Mouse (Mus musculus) ES-E14 (cell line): Measurements from ENCODE around the gene Galnt17. TPM values are rescaled to one million over a fixed set of nuclear protein-coding genes. Genes with fewer than 3 reads are reported as not detected.

Experiments used
- DNase-seq: peaks from one replicate; pipeline ENCODE4 v3.0.0-alpha.2; 2013; ENCODE audit warnings: low read depth, low spot score
- H3K27ac ChIP-seq: 2 replicates; pipeline ENCODE4 v1.5.1; 2012; ENCODE audit warnings: low read depth, mild to moderate bottlenecking, low read length, moderate library complexity, mixed read lengths; ENCODE audit not compliant: poor library complexity, insufficient read depth, severe bottlenecking
- H3K36me3 ChIP-seq: 2 replicates; pipeline ENCODE4 v1.6.1; 2012; ENCODE audit warnings: mild to moderate bottlenecking, low read length, moderate library complexity, mixed read lengths; ENCODE audit not compliant: control insufficient read depth, poor library complexity, insufficient read depth, severe bottlenecking
- H3K4me1 ChIP-seq, 2 experiments: fragments of 150-350 bp in 1 of 2; sonication (generic) in 1 of 2; 2 replicates each; pipeline ENCODE4 v1.6.1; 2012; ENCODE audit warnings: low read length in 2 of 2, mild to moderate bottlenecking in 1 of 2, mixed read lengths in 1 of 2; ENCODE audit not compliant: control insufficient read depth in 2 of 2, insufficient read depth in 2 of 2, poor library complexity in 1 of 2
- H3K4me3 ChIP-seq, 2 experiments: fragments of 150-350 bp in 1 of 2; sonication (generic) in 1 of 2; 2 replicates each; pipeline ENCODE4 v1.5.1; 2012; ENCODE audit warnings: low read length in 2 of 2, low read depth in 1 of 2, mild to moderate bottlenecking in 1 of 2, mixed read lengths in 1 of 2; ENCODE audit not compliant: insufficient read depth in 1 of 2, poor library complexity in 1 of 2, severe bottlenecking in 1 of 2
- H3K9ac ChIP-seq: 2 replicates; pipeline ENCODE4 v1.6.1; 2012; ENCODE audit warnings: low read depth, mild to moderate bottlenecking, low read length, mixed read lengths; ENCODE audit not compliant: poor library complexity, insufficient read depth, severe bottlenecking
- H3K9me3 ChIP-seq: fragments of 150-350 bp; sonication (generic); 2 replicates; pipeline ENCODE4 v1.6.1; 2012; ENCODE audit warnings: low read depth, mild to moderate bottlenecking, low read length; ENCODE audit not compliant: control insufficient read depth, insufficient read depth
- CHD2 ChIP-seq: IDR thresholded peaks from 2 replicates; pipeline ENCODE4 v1.6.1; 2014; ENCODE audit warnings: mild to moderate bottlenecking, low read depth, low read length, inconsistent platforms
- HCFC1 ChIP-seq: IDR thresholded peaks from 2 replicates; pipeline ENCODE4 v1.6.1; 2012; ENCODE audit warnings: low read length, inconsistent platforms, borderline replicate concordance; ENCODE audit not compliant: insufficient read depth
- MAFK ChIP-seq: IDR thresholded peaks from 2 replicates; pipeline ENCODE4 v1.6.1; 2014; ENCODE audit warnings: mild to moderate bottlenecking, low read depth, low read length, inconsistent platforms; ENCODE audit not compliant: insufficient read depth
- ZC3H11A ChIP-seq: IDR thresholded peaks from 2 replicates; pipeline ENCODE4 v1.6.1; 2012; ENCODE audit warnings: low read depth, mild to moderate bottlenecking, inconsistent platforms, low read length, borderline replicate concordance
- ZNF384 ChIP-seq: IDR thresholded peaks from 2 replicates; pipeline ENCODE4 v1.6.1; 2012; ENCODE audit warnings: low read depth, low read length, inconsistent platforms
- in situ Hi-C, 2 experiments: fragments of 600-800 bp; cut with MboI; formaldehyde crosslinking; loops; one replicate each; pipeline ENCODE4 v1.15.1; 2025; ENCODE audit warnings: low sequenced_read_pairs in 2 of 2, inconsistent platforms in 1 of 2; ENCODE audit not compliant: unreplicated experiment in 2 of 2
- total RNA-seq: library from RNA; depleted of rRNA; stranded (reverse); fragments of 300-350 nt; gene quantifications from 2 replicates; pipeline ENCODE4 v1.2.3, GENCODE M21; 2012

The Galnt17 gene
- total RNA-seq, 1 experiment = 2.2 TPM

GRCm38 (mm10) chr5:131223416-131223815 is 84.9 kb downstream of the Galnt17 start:
- Histone ChIP-seq H3K4me1 (peaks cover 0 to 4% of the 10 kb centered on the region in 2 experiments; a peak in 1 of 4 replicates), H3K36me3 (no peaks in the 10 kb centered on the region), H3K4me3 (no peak overlapping the region), H3K27ac (no peak overlapping the region), H3K9ac (no peak overlapping the region), H3K9me3 (no peaks in the 10 kb centered on the region)
- no peak for DNase-seq
- in situ Hi-C loops = no loop called here
- TF ChIP-seq ZC3H11A = no peak
- TF ChIP-seq MAFK = no peak
- TF ChIP-seq ZNF384 = no peak
- no peak for TF ChIP-seq HCFC1
- no peak for TF ChIP-seq CHD2

GRCm38 (mm10) chr5:131222498-131223244 is 85.6 kb downstream of the Galnt17 start:
- H3K9ac ChIP-seq = no peak overlapping the region
- no peak for TF ChIP-seq HCFC1
- H3K27ac ChIP-seq = no peak overlapping the region
- H3K36me3 ChIP-seq = no peaks in the 10 kb centered on the region
- no peak for DNase-seq
- no peak overlapping the region for H3K4me3 ChIP-seq
- in situ Hi-C loops = no loop called here
- H3K4me1 ChIP-seq = peaks cover 0 to 4% of the 10 kb centered on the region in 2 experiments; a peak in 1 of 4 replicates
- no peaks in the 10 kb centered on the region for H3K9me3 ChIP-seq

DNA sequence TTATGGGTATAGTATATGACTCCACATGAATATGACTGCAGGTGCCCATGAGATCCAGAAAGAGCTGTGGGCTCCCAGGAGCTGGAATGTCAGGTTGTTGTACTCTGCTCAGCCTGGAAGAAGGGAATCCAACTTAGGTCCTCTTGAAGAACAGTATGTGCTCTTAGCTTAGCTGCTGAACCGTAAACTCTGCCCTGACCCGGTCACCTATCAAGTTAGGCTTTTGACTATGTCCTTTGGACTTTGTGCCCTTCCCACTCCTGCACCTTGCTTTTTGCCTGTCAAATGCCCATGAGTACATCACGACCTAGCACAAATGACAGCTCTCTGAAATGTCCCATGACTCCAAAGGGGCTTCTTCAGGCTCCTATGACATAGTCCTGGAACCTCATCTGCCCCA is 90.1 kb downstream of the Galnt17 start:
- DNase-seq = no peak
- no peaks in the 10 kb centered on the region for H3K9me3 ChIP-seq
- TF ChIP-seq MAFK = no peak
- no peak for TF ChIP-seq ZNF384
- no peak for TF ChIP-seq CHD2
- TF ChIP-seq ZC3H11A = no peak
- no peak for TF ChIP-seq HCFC1
- H3K9ac ChIP-seq = no peak overlapping the region
- H3K36me3 ChIP-seq = no peaks in the 10 kb centered on the region
- H3K4me3 ChIP-seq = no peak overlapping the region
- in situ Hi-C loops = no loop called here
- no peak overlapping the region for H3K27ac ChIP-seq
- no peaks in the 10 kb centered on the region for H3K4me1 ChIP-seq

- Histone ChIP-seq H3K9ac (no peak overlapping the region), H3K4me3 (no peak overlapping the region)
- TF ChIP-seq HCFC1 (no peak), ZC3H11A (no peak), ZNF384 (no peak), CHD2 (no peak; the same call in 1 of the 2 replicates), MAFK (no peak)
Observed at GRCm38 (mm10) chr5:131211618-131212017, 96.7 kb downstream of the Galnt17 start.

GRCm38 (mm10) chr5:131201146-131201545 is 107.2 kb downstream of the Galnt17 start:
- in situ Hi-C loops = no loop called here
- H3K4me1 ChIP-seq = no peaks in the 10 kb centered on the region
- no peak overlapping the region for H3K9ac ChIP-seq
- DNase-seq = no peak
- H3K4me3 ChIP-seq = no peak overlapping the region
- no peak overlapping the region for H3K27ac ChIP-seq
- TF ChIP-seq CHD2 (no peak), ZNF384 (no peak), HCFC1 (no peak), MAFK (no peak), ZC3H11A (no peak)
- no peaks in the 10 kb centered on the region for H3K9me3 ChIP-seq
- no peaks in the 10 kb centered on the region for H3K36me3 ChIP-seq

More at GRCm38 (mm10) chr5:131211618-131212017, 96.7 kb downstream of the Galnt17 start:
- no peaks in the 10 kb centered on the region for H3K4me1 ChIP-seq
- DNase-seq = peak; percentile 9
- in situ Hi-C loops = no loop called here
- H3K9me3 ChIP-seq = no peaks in the 10 kb centered on the region
- no peaks in the 10 kb centered on the region for H3K36me3 ChIP-seq
- no peak overlapping the region for H3K27ac ChIP-seq
